Mouse (Mus musculus) thymus, adult 2 months (tissue): ENCODE measurements around the gene Sncg. TPM values are rescaled to one million over a fixed set of nuclear protein-coding genes. Genes with fewer than 3 reads are reported as not detected.
A peak's percentile ranks its signal among the peaks of the same experiment; 100 is the strongest.

ENCODE experiments used
- DNase-seq: peaks from one replicate; pipeline ENCODE4 v3.0.0; 2021
- H3K27ac ChIP-seq: fragments of 200-500 bp; 2 replicates; pipeline ENCODE4 v1.5.1; 2012; ENCODE audit warnings: low read length, control low read depth; ENCODE audit not compliant: control insufficient read depth, insufficient read depth
- H3K27me3 ChIP-seq: fragments of 200-500 bp; 2 replicates; pipeline ENCODE4 v1.6.1; 2012; ENCODE audit warnings: mild to moderate bottlenecking, low read length, moderate library complexity, mixed read lengths; ENCODE audit not compliant: control insufficient read depth, insufficient read depth
- H3K36me3 ChIP-seq: fragments of 200-500 bp; 2 replicates; pipeline ENCODE4 v1.6.1; 2012; ENCODE audit warnings: mild to moderate bottlenecking, low read length, moderate library complexity; ENCODE audit not compliant: control insufficient read depth, insufficient read depth
- H3K4me1 ChIP-seq: fragments of 200-500 bp; replicated peaks from 2 replicates; pipeline ENCODE4 v1.6.1; 2012; ENCODE audit warnings: low read length; ENCODE audit not compliant: control insufficient read depth, insufficient read depth
- H3K4me3 ChIP-seq: fragments of 200-500 bp; 2 replicates; pipeline ENCODE4 v1.5.1; 2012; ENCODE audit warnings: mild to moderate bottlenecking, low read length, control low read depth, moderate library complexity; ENCODE audit not compliant: control insufficient read depth, insufficient read depth
- CTCF ChIP-seq: fragments of 200-500 bp; IDR thresholded peaks from 2 replicates; pipeline ENCODE4 v1.5.1; 2012; ENCODE audit warnings: mild to moderate bottlenecking, control low read depth, low read length, moderate library complexity, borderline replicate concordance; ENCODE audit not compliant: control insufficient read depth, poor library complexity, insufficient read depth; ENCODE audit errors: extremely low read depth
- POLR2A ChIP-seq: fragments of 200-500 bp; IDR thresholded peaks from 2 replicates; pipeline ENCODE4 v1.6.1; 2012; ENCODE audit warnings: mild to moderate bottlenecking, low read length, control low read depth, moderate library complexity; ENCODE audit not compliant: control insufficient read depth, poor library complexity, insufficient read depth; ENCODE audit errors: extremely low read depth
- WGBS: fragments of 180-500 bp; shearing (Covaris S2); methylation state at CpG from one replicate; pipeline ENCODE4 v1.1.7; 2018; 5-methylcytosine and 5-hydroxymethylcytosine counted together
- polyA plus RNA-seq: library from polyadenylated mRNA; depleted of rRNA; stranded (reverse); fragments of >200 nt; gene quantifications from 2 replicates; pipeline ENCODE4 v1.2.3, GENCODE M21; 2012

Gene Sncg
- polyA plus RNA-seq, 1 experiment, result 10.2 TPM

DNA sequence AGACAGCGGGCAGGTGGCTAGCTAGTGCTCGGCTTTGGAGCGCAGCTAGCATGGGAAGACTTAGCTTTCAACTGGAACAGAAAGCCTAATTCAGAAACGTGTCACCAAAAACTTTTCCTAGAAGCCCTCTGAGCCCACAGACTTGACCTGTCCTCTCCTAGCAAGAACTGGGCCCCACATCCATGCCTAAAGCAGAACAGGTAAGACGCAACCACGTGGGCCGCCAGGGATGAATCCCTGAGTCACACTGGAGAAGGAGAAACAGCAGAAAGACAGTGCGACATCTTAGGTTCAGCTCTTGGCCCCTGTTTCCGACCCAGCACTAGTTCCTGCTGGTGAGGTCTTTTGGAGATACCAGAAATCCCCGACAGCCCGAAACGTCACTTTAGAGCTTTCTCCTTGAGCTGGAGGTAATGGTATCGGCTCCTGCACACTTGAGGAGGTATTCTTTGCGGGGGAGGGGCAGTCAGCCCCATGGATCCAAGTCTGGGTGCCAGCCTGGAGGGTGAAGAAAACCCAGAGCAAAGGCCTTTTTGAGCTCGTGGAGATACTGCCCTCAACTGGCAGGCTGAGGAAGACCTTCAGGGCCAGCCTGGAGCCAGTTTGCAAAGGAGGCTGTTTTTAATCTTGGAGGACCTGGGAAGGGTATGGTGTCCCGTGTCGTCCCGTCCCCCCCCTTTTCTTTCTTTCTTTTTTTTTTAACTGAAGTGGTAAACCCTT is 11.7 kb downstream of the Sncg start:
- 55% methylated on average over 18 of the region's 18 CpGs for WGBS

DNA sequence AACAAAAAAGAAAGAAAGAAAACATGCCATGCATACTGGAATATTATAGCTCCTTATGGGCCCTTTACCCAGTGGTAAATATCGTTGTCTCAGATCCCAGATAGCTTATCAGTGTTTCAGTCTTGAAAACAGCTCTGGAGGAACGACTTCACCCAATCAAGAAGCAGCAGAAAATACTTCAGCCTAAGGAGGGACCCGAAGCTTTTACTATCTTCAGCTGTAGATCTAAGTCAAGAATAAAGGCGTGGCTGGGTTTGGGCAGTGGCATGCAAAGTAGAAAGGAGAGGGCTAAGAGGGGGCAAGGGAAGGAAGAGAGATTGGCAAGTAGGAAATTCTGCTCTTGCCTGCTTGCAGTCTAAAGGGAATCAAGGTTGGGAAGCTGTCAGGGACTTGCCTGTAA is 12.5 kb downstream of the Sncg start:
- Histone ChIP-seq H3K4me3 (no peak overlapping the region), H3K4me1 (no peaks in the 10 kb centered on the region), H3K27ac (no peak overlapping the region), H3K36me3 (no peaks in the 10 kb centered on the region), H3K27me3 (no peaks in the 10 kb centered on the region)
- DNase-seq, result no peak
- WGBS, result 70% methylated on average over 4 of the region's 4 CpGs
- TF ChIP-seq POLR2A (no peak), CTCF (no peak)

More for the DNA sequence above, 11.7 kb downstream of the Sncg start:
- no peaks in the 10 kb centered on the region for H3K4me1 ChIP-seq
- H3K27me3 ChIP-seq, result no peaks in the 10 kb centered on the region
- peak; percentile 22 for DNase-seq
- TF ChIP-seq POLR2A, result no peak
- H3K4me3 ChIP-seq, result no peak overlapping the region
- no peak overlapping the region for H3K27ac ChIP-seq
- H3K36me3 ChIP-seq, result no peaks in the 10 kb centered on the region

GRCm38 (mm10) chr14:34360251-34360650 is 14.3 kb downstream of the Sncg start:
- DNase-seq, result no peak
- no peaks in the 10 kb centered on the region for H3K4me1 ChIP-seq
- no peaks in the 10 kb centered on the region for H3K27me3 ChIP-seq
- TF ChIP-seq POLR2A (no peak), CTCF (no peak)
- no peak overlapping the region for H3K4me3 ChIP-seq
- no peak overlapping the region for H3K27ac ChIP-seq
- 73% methylated on average over 6 of the region's 6 CpGs for WGBS
- no peaks in the 10 kb centered on the region for H3K36me3 ChIP-seq

DNA sequence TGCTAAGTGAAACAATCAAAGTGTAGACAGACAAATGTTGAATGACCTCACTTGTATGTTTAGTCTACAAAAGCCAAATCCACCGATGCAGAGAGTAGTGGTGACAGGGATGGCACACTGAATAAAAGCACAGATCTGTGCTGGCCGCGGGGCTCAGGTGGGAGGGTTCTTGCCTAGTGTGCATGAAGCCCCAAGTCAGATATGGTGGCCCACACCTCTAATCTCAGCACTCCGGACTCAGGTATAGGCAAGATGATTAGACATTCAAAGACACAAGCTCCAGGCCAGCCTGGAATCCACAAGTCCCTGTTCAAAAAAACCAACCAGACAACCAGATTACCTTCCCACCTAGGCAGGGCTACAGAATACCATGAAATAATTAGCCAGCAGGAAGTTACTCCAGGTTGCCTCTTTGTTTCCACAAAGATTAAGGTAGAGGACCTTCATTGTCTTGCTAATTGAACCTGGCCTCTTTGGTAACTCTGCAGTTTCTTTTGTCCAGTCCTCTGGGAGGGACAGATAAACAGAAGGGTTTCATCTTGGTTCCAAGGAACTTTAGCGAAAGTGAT is 14.8 kb downstream of the Sncg start:
- Histone ChIP-seq H3K27me3 (no peaks in the 10 kb centered on the region), H3K36me3 (no peaks in the 10 kb centered on the region), H3K4me3 (no peak overlapping the region), H3K27ac (no peak overlapping the region), H3K4me1 (no peaks in the 10 kb centered on the region)
- no peak for DNase-seq
- WGBS, result 72% methylated on average over 5 of the region's 5 CpGs
- TF ChIP-seq POLR2A (no peak), CTCF (no peak)

- Histone ChIP-seq H3K27me3 (no peaks in the 10 kb centered on the region), H3K4me3 (no peak overlapping the region), H3K36me3 (no peaks in the 10 kb centered on the region), H3K27ac (no peak overlapping the region), H3K4me1 (no peaks in the 10 kb centered on the region)
- 90% methylated on average over 7 of the region's 7 CpGs for WGBS
- DNase-seq, result no peak
- TF ChIP-seq POLR2A (no peak), CTCF (no peak)
Measured at GRCm38 (mm10) chr14:34357671-34358455, 16.7 kb downstream of the Sncg start.

DNA sequence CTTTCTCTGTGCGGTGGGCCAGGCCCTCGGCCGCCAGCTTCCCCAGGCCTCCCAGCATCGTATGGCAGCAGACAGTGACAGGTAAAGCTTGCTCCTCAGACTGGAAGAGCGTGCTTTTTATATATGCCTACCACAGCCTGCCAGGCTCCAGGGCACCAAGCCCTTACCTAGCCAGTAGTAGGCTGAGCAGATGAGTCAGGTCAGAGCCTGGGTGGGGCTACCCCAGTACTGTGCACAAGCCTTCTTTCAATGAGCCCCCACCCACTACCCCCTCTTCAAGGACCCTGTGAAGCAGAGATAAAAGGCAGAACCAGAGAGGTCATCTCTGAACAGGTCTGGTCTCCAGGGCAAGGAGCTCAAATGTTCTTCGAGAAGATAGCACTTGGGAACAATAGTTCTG is 19.3 kb downstream of the Sncg start, which contains the start of gene Fam25c:
Gene Fam25c, minus strand, starts transcription at position 133 of the 400 bp plus-strand sequence.
- 90% methylated on average over 6 of the region's 6 CpGs for WGBS
- Histone ChIP-seq H3K27ac (no peak within 1 kb of the TSS), H3K27me3 (no peaks in the 10 kb centered on the region), H3K4me1 (no peaks in the 10 kb centered on the region), H3K4me3 (no peak within 1 kb of the TSS), H3K36me3 (no peaks in the 10 kb centered on the region)
- DNase-seq, result no peak
- TF ChIP-seq CTCF (no peak), POLR2A (no peak)
